Mouse (Mus musculus) stomach, postnatal 0 days (tissue): Measurements from ENCODE around the gene Pigb. TPM values are rescaled to one million over a fixed set of nuclear protein-coding genes. Genes with fewer than 3 reads are reported as not detected.

Source experiments
- ATAC-seq: fragments of 200-750 bp; cut with Nextera tagmentation; 2 replicates; pipeline ENCODE4 v1.8.0; 2017; ENCODE audit not compliant: low FRiP score, low TSS enrichment
- DNase-seq: peaks from one replicate; pipeline ENCODE4 v3.0.0-alpha.2; 2016; ENCODE audit warnings: low spot score
- H3K27ac ChIP-seq: fragments of 300-500 bp; sonication (generic); replicated peaks from 2 replicates; pipeline ENCODE4 v1.5.1; 2014; ENCODE audit warnings: mild to moderate bottlenecking, control low read depth
- H3K27me3 ChIP-seq: fragments of 300-500 bp; sonication (generic); 2 replicates; pipeline ENCODE4 v1.6.1; 2014; ENCODE audit warnings: low read length; ENCODE audit not compliant: control insufficient read depth, insufficient read depth
- H3K36me3 ChIP-seq: fragments of 300-500 bp; sonication (generic); 2 replicates; pipeline ENCODE4 v1.6.1; 2014; ENCODE audit warnings: low read length, mixed read lengths; ENCODE audit not compliant: control insufficient read depth, insufficient read depth
- H3K4me1 ChIP-seq: fragments of 300-500 bp; sonication (generic); replicated peaks from 2 replicates; pipeline ENCODE4 v1.6.1; 2014; ENCODE audit warnings: antibody characterized with exemption; ENCODE audit not compliant: control insufficient read depth, insufficient read depth
- H3K4me2 ChIP-seq: fragments of 300-500 bp; sonication (generic); replicated peaks from 2 replicates; pipeline ENCODE4 v1.6.1; 2014; ENCODE audit warnings: low read depth, mild to moderate bottlenecking, control low read depth, moderate library complexity
- H3K4me3 ChIP-seq: fragments of 300-500 bp; sonication (generic); 2 replicates; pipeline ENCODE4 v1.5.1; 2014; ENCODE audit warnings: low read depth, low read length, control low read depth
- H3K9ac ChIP-seq: fragments of 300-500 bp; sonication (generic); 2 replicates; pipeline ENCODE4 v1.6.1; 2014; ENCODE audit warnings: mild to moderate bottlenecking, low read length, control low read depth, mixed read lengths
- H3K9me3 ChIP-seq: fragments of 300-500 bp; sonication (generic); 2 replicates; pipeline ENCODE4 v1.6.1; 2016; ENCODE audit warnings: low read length; ENCODE audit not compliant: control insufficient read depth
- CTCF ChIP-seq: IDR thresholded peaks from 2 replicates; pipeline ENCODE4 v1.5.1; 2016; ENCODE audit warnings: antibody characterized with exemption, low read depth, mild to moderate bottlenecking, moderate library complexity
- EP300 ChIP-seq: optimal IDR thresholded peaks from 2 replicates; pipeline ENCODE3; 2016; ENCODE audit warnings: antibody characterized with exemption
- WGBS: fragments of 180-500 bp; shearing (Covaris S2); extraction: QIAGEN DNeasy Blood & Tissue Kit; methylation state at CpG from one replicate; pipeline ENCODE4 v1.1.7; 2014; 5-methylcytosine and 5-hydroxymethylcytosine counted together
- polyA plus RNA-seq: library from polyadenylated mRNA; unstranded; fragments of >200 nt; fragmentation: Nextera tagmentation; extraction: Ambion mirVana; gene quantifications from 2 replicates; pipeline ENCODE4 v1.2.1, GENCODE M21; 2015

Pigb gene
- polyA plus RNA-seq, 1 experiment from 2014 or later, result 7.7 TPM

DNA sequence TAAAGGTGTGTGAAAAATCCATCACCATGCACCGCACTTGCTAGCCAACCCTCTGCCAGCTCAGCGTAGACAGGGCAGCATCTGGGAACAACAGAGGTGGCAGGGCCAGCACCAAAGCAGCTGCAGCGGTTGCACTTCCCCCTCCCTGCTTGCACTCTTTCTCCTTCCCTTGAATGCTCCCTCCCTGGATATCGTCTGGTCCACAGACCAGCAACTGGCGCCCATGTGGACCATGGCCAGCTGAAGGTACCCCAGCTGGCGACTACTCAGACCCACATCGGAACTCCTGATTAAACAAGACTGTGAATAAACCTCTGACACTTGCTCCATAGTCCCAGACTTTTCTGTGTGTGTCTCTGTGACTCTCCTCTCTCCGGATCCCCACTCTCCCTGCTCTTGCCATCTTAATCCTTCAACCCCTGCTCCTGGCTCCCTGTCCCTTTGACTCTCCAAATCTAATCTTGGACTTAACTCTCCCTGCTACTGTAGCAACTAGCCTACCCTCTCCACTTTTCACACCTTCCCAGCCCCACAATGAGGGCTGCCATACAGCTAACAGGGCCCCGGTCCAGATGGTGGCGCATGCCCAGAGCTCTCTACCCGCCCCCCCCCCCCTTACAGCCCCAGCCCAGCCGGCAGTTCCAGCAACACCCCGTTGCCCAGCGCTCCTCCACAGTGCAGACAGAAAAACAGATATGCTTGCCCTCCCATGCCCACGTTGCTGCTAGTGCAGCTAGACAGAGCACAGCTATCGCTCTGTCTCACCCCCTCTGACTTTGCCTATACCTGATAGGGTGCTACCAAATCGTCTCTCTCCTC is 14.2 kb downstream of the Pigb start:
- TF ChIP-seq EP300 (no peak), CTCF (no peak)
- H3K9me3 ChIP-seq, result no peaks in the 10 kb centered on the region
- 0 out of 2 replicates have a peak, but pooled peaks have one; percentile 53 for ATAC-seq
- DNase-seq, result peak; percentile 26
- H3K4me2 ChIP-seq, result no peak overlapping the region
- no peak overlapping the region for H3K9ac ChIP-seq
- no peaks in the 10 kb centered on the region for H3K4me1 ChIP-seq
- WGBS, result 36% methylated on average over 17 of the region's 17 CpGs
- H3K4me3 ChIP-seq, result no peak overlapping the region
- no peak overlapping the region for H3K27ac ChIP-seq
- H3K36me3 ChIP-seq, result peaks cover 7% of the 10 kb centered on the region; the same call in 1 of the 2 replicates
- H3K27me3 ChIP-seq, result no peaks in the 10 kb centered on the region

DNA sequence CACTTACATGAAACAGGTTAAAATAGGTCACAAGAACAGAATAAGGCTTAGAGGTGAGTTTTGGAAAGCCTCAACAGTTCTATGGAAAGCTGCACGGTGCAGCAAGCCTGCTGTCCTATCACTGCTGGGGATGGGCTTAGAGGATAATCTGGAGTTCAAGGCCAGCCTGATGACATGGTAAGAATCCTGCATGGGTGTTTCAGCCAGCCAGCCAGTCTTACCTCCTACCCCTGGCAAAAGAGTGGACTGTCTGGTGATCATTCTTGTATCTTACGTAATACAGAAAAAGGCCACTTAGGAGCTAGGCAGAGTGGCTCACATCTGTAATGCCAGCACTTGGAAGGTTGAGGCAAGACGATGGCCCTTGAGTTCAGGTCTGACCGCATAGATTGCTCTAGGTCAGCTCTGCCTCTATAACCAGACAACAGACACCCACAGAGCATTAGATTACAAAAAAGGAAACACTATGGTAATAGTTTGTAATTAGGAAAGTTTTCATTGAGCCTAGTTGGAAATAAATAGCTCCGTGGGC is 19.5 kb downstream of the Pigb start:
- TF ChIP-seq CTCF (no peak), EP300 (no peak)
- Histone ChIP-seq H3K9me3 (no peaks in the 10 kb centered on the region), H3K4me3 (no peak overlapping the region), H3K4me1 (no peaks in the 10 kb centered on the region), H3K4me2 (no peak overlapping the region), H3K27me3 (no peaks in the 10 kb centered on the region), H3K9ac (no peak overlapping the region), H3K27ac (no peak overlapping the region), H3K36me3 (peaks cover 9% of the 10 kb centered on the region; the same call in 1 of the 2 replicates)
- DNase-seq, result no peak
- 87% methylated on average over 5 of the region's 5 CpGs for WGBS
- no peak for ATAC-seq

DNA sequence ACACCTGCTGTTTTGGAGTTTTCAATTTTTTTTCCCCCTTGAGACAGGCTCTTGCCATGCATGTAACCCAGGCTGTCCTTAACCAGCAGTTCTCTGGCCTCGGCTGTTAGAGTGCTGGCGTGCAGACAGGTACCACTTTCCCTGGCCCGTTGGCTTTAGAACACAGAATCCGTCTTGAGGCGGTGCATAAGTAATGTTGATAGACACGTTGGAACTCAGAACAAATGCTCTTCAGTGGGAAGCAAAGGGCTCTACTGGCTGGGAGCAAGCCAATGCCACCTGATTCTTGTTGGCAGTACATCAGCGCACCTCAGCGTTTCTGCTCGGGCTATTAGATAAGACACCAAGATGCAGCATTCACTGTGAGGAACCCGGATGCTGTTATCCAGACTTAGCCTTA is 20.3 kb downstream of the Pigb start:
- no peak for ATAC-seq
- no peak overlapping the region for H3K4me3 ChIP-seq
- H3K27ac ChIP-seq, result no peak overlapping the region
- no peak overlapping the region for H3K4me2 ChIP-seq
- DNase-seq, result no peak
- no peaks in the 10 kb centered on the region for H3K27me3 ChIP-seq
- no peak overlapping the region for H3K9ac ChIP-seq
- 92% methylated on average over 10 of the region's 10 CpGs for WGBS
- no peaks in the 10 kb centered on the region for H3K4me1 ChIP-seq
- TF ChIP-seq CTCF, result no peak
- no peak for TF ChIP-seq EP300
- H3K9me3 ChIP-seq, result no peaks in the 10 kb centered on the region
- peaks cover 10% of the 10 kb centered on the region; the same call in 1 of the 2 replicates for H3K36me3 ChIP-seq

DNA sequence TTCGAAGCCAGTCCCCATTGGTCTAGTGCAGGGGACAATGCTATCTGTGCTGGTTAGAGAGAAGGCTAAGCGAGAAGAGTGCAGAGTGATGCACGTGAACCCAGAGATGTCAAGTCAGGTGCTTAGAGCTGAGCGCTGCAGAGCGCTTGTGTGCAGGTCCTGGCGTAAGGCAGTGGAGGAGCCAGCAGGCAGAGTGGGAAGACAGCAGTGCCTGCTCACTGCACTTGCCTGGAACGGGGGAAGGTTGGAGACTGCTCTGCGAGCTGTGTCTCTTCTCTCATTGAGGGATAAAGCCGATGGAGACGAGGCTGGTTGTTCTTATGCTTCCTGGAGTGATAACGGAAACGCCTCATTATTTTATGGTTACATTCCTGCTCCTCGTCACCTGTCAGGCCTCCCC is 25.5 kb downstream of the Pigb start:
- DNase-seq (no peak), ATAC-seq (no peak)
- Histone ChIP-seq H3K4me3 (no peak overlapping the region), H3K4me2 (no peak overlapping the region), H3K36me3 (peaks cover 18% of the 10 kb centered on the region), H3K9me3 (no peaks in the 10 kb centered on the region), H3K27me3 (no peaks in the 10 kb centered on the region), H3K27ac (no peak overlapping the region), H3K9ac (no peak overlapping the region), H3K4me1 (no peaks in the 10 kb centered on the region)
- WGBS, result 80% methylated on average over 13 of the region's 13 CpGs
- TF ChIP-seq EP300 (no peak), CTCF (no peak)

DNA sequence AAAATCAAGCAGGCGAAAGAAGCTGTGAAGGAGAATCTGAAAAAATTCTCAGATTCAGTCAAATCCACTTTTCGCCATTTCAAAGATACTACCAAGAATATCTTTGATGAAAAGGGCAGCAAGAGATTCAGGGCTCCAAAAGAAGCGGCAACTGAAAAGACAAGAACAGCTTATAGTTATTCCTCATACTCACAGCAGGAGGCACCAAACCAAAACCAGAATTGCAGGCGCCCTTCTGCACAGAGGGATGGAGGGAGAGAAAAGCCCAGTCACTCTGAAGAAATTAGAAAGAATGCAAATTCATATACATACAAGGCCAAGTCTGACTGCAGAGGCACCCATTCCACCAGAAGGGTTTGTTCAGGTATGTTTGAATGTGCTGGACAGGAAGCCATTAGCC is 27.5 kb downstream of the Pigb start:
- TF ChIP-seq EP300 (no peak), CTCF (peak; percentile 49)
- Histone ChIP-seq H3K36me3 (peaks cover 17% of the 10 kb centered on the region), H3K4me1 (no peaks in the 10 kb centered on the region), H3K4me3 (no peak overlapping the region), H3K27me3 (no peaks in the 10 kb centered on the region), H3K9me3 (no peaks in the 10 kb centered on the region), H3K4me2 (no peak overlapping the region), H3K9ac (no peak overlapping the region), H3K27ac (no peak overlapping the region)
- no peak for DNase-seq
- ATAC-seq, result no peak
- WGBS, result 89% methylated on average over 4 of the region's 4 CpGs

- no peak overlapping the region for H3K9ac ChIP-seq
- peaks cover 5% of the 10 kb centered on the region for H3K36me3 ChIP-seq
- H3K27ac ChIP-seq, result no peak overlapping the region
- H3K4me2 ChIP-seq, result no peak overlapping the region
- H3K27me3 ChIP-seq, result no peaks in the 10 kb centered on the region
- no peak for TF ChIP-seq CTCF
- TF ChIP-seq EP300, result no peak
- H3K9me3 ChIP-seq, result no peaks in the 10 kb centered on the region
- DNase-seq (no peak), ATAC-seq (no peak)
- no peak overlapping the region for H3K4me3 ChIP-seq
- 55% methylated on average over 3 of the region's 3 CpGs for WGBS
- H3K4me1 ChIP-seq, result no peaks in the 10 kb centered on the region
Measured at GRCm38 (mm10) chr9:73008384-73008783, 31.8 kb downstream of the Pigb start.
